Mouse (Mus musculus) heart, postnatal 0 days (tissue): ENCODE measurements at regions not wholly inside any gene's neighbourhood (a gene's known extent, or its start where the extent isn't known, plus 50 kb on each side); places are given as distances from the start of the nearest gene placed in this dataset.

Experiments used
- CTCF ChIP-seq: IDR thresholded peaks from 2 replicates; pipeline ENCODE4 v1.5.1; 2016; ENCODE audit warnings: antibody characterized with exemption, control low read depth, low read depth
- EP300 ChIP-seq: IDR thresholded peaks from 2 replicates; pipeline ENCODE4 v1.6.1; 2016; ENCODE audit warnings: antibody characterized with exemption, low read depth

DNA sequence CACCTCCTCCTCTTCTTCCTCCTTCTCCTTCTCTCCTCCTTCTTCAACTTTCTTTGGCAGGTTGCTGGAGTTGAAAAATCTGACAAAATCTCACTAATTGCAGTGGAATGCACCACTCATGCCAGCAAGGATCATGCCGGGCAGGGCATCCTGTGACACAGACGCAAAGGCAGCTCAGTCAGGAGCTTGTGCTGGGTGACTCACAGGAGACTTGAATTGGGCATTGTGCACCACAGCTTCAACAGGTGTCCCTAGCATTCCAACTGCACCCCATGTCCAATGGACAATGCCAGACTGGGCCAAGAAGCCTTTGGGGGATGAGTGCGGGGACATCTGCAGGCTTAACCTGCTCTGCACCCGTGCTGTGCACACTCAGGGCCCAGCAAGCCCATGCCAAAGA, 104.2 kb upstream of the Runx1 start:
- TF ChIP-seq CTCF (no peak), EP300 (no peak)
